Mouse (Mus musculus) midbrain, embryonic 16.5 days (tissue): ENCODE measurements around the gene Tes3-ps. TPM values are rescaled to one million over a fixed set of nuclear protein-coding genes. Genes with fewer than 3 reads are reported as not detected.

Experiments
- ATAC-seq: fragments of 200-750 bp; cut with Nextera tagmentation; 2 replicates; pipeline ENCODE4 v1.8.0; 2017; ENCODE audit warnings: moderate TSS enrichment
- H3K27ac ChIP-seq: fragments of 300-500 bp; sonication (generic); 2 replicates; pipeline ENCODE4 v1.5.1; 2014; ENCODE audit warnings: mild to moderate bottlenecking, low read length, mixed read lengths
- H3K27me3 ChIP-seq: fragments of 300-500 bp; sonication (generic); 2 replicates; pipeline ENCODE4 v1.6.1; 2014; ENCODE audit warnings: low read depth, low read length, mixed read lengths; ENCODE audit not compliant: control insufficient read depth, insufficient read depth
- H3K36me3 ChIP-seq: fragments of 300-500 bp; sonication (generic); 2 replicates; pipeline ENCODE4 v1.6.1; 2014; ENCODE audit warnings: mild to moderate bottlenecking, low read length, moderate library complexity, mixed read lengths; ENCODE audit not compliant: control insufficient read depth, insufficient read depth
- H3K4me1 ChIP-seq: fragments of 300-500 bp; sonication (generic); 2 replicates; pipeline ENCODE4 v1.6.1; 2014; ENCODE audit warnings: mild to moderate bottlenecking, low read length, mixed read lengths; ENCODE audit not compliant: control insufficient read depth, insufficient read depth
- H3K4me2 ChIP-seq: fragments of 300-500 bp; sonication (generic); 2 replicates; pipeline ENCODE4 v1.6.1; 2014; ENCODE audit warnings: mild to moderate bottlenecking, low read length, mixed read lengths
- H3K4me3 ChIP-seq: fragments of 300-500 bp; sonication (generic); 2 replicates; pipeline ENCODE4 v1.5.1; 2014; ENCODE audit warnings: low read depth, mild to moderate bottlenecking, low read length, moderate library complexity, mixed read lengths
- H3K9ac ChIP-seq: fragments of 300-500 bp; sonication (generic); 2 replicates; pipeline ENCODE4 v1.6.1; 2014; ENCODE audit warnings: low read depth, low read length, mixed read lengths
- H3K9me3 ChIP-seq: fragments of 300-500 bp; sonication (generic); replicated peaks from 2 replicates; pipeline ENCODE4 v1.6.1; 2014; ENCODE audit warnings: mild to moderate bottlenecking, low read length, mixed read lengths; ENCODE audit not compliant: control insufficient read depth, poor library complexity, severe bottlenecking
- WGBS: fragments of 180-500 bp; shearing (Covaris S2); extraction: QIAGEN DNeasy Blood & Tissue Kit; methylation state at CpG from one replicate; pipeline ENCODE4 v1.1.7; 2014; 5-methylcytosine and 5-hydroxymethylcytosine counted together
- polyA plus RNA-seq: library from polyadenylated mRNA; unstranded; fragments of >200 nt; fragmentation: Nextera tagmentation; extraction: Ambion mirVana; gene quantifications from 2 replicates; pipeline ENCODE4 v1.2.1, GENCODE M21; 2015

The Tes3-ps gene
- polyA plus RNA-seq, 1 experiment from 2014 or later = 0.53 TPM

GRCm38 (mm10) chr13:49536946-49537345 is 43.8 kb downstream of the Tes3-ps start:
- Histone ChIP-seq H3K36me3 (no peaks in the 10 kb centered on the region), H3K27me3 (no peaks in the 10 kb centered on the region), H3K27ac (no peak overlapping the region), H3K4me2 (no peak overlapping the region), H3K9me3 (no peaks in the 10 kb centered on the region), H3K9ac (no peak overlapping the region), H3K4me3 (no peak overlapping the region), H3K4me1 (no peaks in the 10 kb centered on the region)
- ATAC-seq = no peak
- 92% methylated on average over 1 of the region's 1 CpGs for WGBS

- H3K27ac ChIP-seq = no peak overlapping the region
- no peak overlapping the region for H3K4me2 ChIP-seq
- H3K27me3 ChIP-seq = no peaks in the 10 kb centered on the region
- no peak overlapping the region for H3K9ac ChIP-seq
- no peak overlapping the region for H3K4me3 ChIP-seq
- no peaks in the 10 kb centered on the region for H3K9me3 ChIP-seq
- no peaks in the 10 kb centered on the region for H3K4me1 ChIP-seq
- no peaks in the 10 kb centered on the region for H3K36me3 ChIP-seq
- WGBS = 89% methylated on average over 1 of the region's 1 CpGs
- ATAC-seq = no peak
These were observed 45.6 kb downstream of the Tes3-ps start for GRCm38 (mm10) chr13:49538693-49539092.

GRCm38 (mm10) chr13:49544279-49544678 is 51.2 kb downstream of the Tes3-ps start, which contains the start of gene Aspn:
Gene Aspn, plus strand, starts transcription at chr13:49544443.
- Histone ChIP-seq H3K36me3 (no peaks in the 10 kb centered on the region), H3K27ac (no peak within 1 kb of the TSS), H3K9ac (no peak within 1 kb of the TSS), H3K4me2 (no peak within 1 kb of the TSS), H3K4me1 (no peaks in the 10 kb centered on the region), H3K9me3 (no peaks in the 10 kb centered on the region), H3K4me3 (no peak within 1 kb of the TSS), H3K27me3 (no peaks in the 10 kb centered on the region)
- 86% methylated on average over 3 of the region's 3 CpGs for WGBS
- ATAC-seq = no peak

GRCm38 (mm10) chr13:49545646-49546045 is 52.5 kb downstream of the Tes3-ps start:
- H3K4me2 ChIP-seq = no peak overlapping the region
- 80% methylated on average over 3 of the region's 3 CpGs for WGBS
- no peaks in the 10 kb centered on the region for H3K4me1 ChIP-seq
- no peak overlapping the region for H3K9ac ChIP-seq
- no peak for ATAC-seq
- no peak overlapping the region for H3K4me3 ChIP-seq
- H3K9me3 ChIP-seq = no peaks in the 10 kb centered on the region
- H3K27me3 ChIP-seq = no peaks in the 10 kb centered on the region
- no peaks in the 10 kb centered on the region for H3K36me3 ChIP-seq
- H3K27ac ChIP-seq = no peak overlapping the region

Other genes starting within 250 kb of the Tes3-ps start
- 0.38 and 0.68 TPM in 2 replicates for gene Susd3, start 244.6 kb upstream of the Tes3-ps start, polyA plus RNA-seq
- 2.7 and 3.2 TPM in 2 replicates for gene Fgd3, start 173.0 kb upstream of the Tes3-ps start, polyA plus RNA-seq
- 26.2 and 28.3 TPM in 2 replicates for gene Bicd2, start 151.7 kb upstream of the Tes3-ps start, polyA plus RNA-seq
- gene Ippk, start 72.1 kb upstream of the Tes3-ps start, polyA plus RNA-seq = 13.2 and 14.1 TPM in 2 replicates
- 1.8 and 1.9 TPM in 2 replicates for gene Ecm2, start 11.5 kb downstream of the Tes3-ps start, polyA plus RNA-seq
- gene Aspn, start 51.1 kb downstream of the Tes3-ps start, polyA plus RNA-seq = 1.0 and 1.1 TPM in 2 replicates
- gene Omd, start 89.1 kb downstream of the Tes3-ps start, polyA plus RNA-seq = 0.72 and 0.91 TPM in 2 replicates
- 10.7 and 11.4 TPM in 2 replicates for gene Ogn, start 114.7 kb downstream of the Tes3-ps start, polyA plus RNA-seq
- 6.1 and 6.6 TPM in 2 replicates for gene Cenpp, start 159.5 kb downstream of the Tes3-ps start, polyA plus RNA-seq
- 13.4 and 18.7 TPM in 2 replicates for gene Nol8, start 159.8 kb downstream of the Tes3-ps start, polyA plus RNA-seq
- 46.7 and 47.2 TPM in 2 replicates for gene Iars, start 188.8 kb downstream of the Tes3-ps start, polyA plus RNA-seq